Mouse (Mus musculus): ENCODE measurements around the gene Kcnq1.

The Kcnq1 gene

DNA sequence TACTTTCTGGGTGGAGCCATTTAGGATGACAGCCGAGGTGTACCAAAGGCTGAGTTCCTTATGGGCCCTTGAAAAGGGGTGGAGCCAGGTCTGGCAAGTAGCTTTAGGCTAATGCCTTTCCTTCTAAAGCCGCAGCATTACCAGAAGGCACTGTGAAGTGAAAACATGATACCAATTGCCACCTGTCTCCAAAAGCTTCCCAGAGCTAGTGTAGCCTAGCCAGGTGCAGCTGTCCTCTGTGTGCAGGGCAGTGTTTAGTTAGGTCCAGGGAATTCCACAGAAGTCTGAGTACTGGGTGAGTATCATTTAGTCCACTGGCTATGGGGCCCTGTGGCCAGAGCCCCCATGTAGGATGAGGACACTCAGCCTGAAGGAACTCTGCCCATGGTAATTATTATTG is 30.0 kb downstream of the Kcnq1 start:
- DNase-seq (ENCODE audit: low spot score in 2 of 2), result no peak

DNA sequence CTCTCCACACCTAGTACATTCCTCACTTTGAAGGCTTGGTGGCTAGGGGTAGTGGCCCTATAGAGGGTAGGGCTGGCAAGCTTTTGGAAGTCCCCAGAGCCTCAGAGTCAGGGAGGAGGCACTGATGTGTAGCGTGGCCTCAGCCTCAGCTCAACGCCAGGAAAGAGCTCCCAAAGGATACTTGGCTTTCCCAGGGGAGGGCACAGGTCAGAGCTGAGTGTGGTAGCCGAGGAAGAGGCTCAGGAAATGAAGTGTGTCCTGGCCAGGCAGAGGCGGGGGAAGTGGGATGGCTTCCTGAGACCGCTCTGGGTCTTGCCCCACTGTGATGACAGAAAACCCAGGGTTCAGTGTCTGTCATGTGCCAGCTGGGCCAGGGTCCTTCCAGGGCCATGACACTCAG is 30.4 kb downstream of the Kcnq1 start:
- no peak for DNase-seq (ENCODE audit: low spot score in 2 of 2)

DNA sequence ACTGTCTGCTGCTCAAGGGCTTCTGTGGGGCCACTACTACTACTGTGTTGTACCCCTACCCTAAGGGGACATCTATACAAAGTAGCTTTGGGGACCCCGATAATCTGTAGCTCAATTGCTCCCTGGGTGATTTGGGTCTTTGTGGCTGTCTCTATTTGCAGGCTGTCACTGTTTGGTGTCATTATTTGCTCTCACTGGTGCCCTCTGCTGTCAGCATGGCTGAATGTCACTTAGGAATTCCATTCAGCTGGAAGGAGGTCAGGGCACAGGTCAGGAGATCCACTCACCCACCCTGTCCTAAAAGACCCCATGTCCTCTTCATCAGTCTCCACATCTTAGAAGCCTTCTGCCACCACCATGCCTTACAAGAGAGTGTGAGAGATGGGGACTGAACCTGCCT is 32.6 kb downstream of the Kcnq1 start:
- DNase-seq (ENCODE audit: low spot score in 2 of 2), result peak in 1 of 2 experiments; percentile 21

DNA sequence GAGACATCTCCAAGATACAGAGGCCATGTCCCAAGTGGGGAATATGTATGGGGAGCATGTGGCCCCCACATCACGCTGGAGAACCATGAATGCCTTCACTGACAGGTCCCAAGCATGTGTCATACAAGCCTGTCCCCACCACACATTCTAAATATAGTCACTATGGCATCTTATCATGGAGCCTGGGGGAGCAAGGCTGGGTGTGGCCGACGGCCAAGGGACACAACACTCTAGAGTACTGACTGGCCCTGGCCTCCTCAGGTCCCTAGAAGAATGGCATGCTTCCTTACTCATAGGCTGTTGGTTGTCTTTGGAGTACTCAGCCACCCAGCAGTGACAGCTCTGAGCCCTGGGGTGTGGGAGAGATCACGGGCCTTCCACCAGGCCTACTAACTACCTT is 33.8 kb downstream of the Kcnq1 start:
- DNase-seq (ENCODE audit: low spot score in 2 of 2), result no peak

- DNase-seq (ENCODE audit: low spot score in 2 of 2), result no peak
Observed at GRCm38 (mm10) chr7:143142680-143143079, 36.5 kb downstream of the Kcnq1 start.

- no peak for DNase-seq (ENCODE audit: low spot score in 2 of 2)
Observed at GRCm38 (mm10) chr7:143147015-143147414, 40.9 kb downstream of the Kcnq1 start.

DNA sequence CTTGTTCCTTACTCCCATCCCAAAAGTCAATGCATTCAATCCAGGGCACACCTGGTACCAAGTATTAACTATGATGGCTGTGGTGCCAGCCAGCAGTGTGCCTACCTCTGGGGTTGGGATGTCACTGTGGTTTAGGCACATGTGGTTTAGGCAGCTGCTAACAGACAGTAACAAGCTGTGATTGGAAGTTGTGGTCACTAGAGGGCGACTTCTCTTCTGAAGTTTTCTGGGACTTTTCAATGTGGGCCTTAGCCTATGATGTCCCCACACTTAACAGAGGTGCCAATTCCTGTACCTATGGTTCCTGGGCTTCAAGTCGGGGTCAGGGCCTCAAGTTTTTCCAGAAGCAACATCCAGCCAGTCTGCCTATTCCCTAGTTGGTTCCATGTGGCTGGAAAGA is 45.0 kb downstream of the Kcnq1 start:
- DNase-seq (ENCODE audit: low spot score in 2 of 2), result no peak

DNA sequence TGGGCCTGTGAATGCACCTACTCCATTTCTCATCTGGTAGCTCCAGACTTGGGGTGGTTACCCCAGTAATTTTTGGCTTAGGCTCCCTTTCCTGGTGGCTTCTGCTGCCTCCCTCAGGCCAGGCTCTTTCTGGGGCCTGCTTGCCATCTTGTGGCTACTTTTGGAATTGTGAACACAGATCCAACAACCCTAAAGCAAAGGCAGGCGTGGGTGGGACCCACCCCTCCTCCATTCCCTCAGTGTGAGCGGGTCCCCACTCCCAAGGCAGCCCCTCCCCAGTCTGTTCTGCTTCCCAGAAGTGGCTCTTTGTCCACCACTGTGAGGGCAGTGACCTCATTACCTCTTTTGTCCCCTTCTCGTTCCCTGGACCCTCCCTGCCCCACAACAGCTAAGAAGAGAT is 46.2 kb downstream of the Kcnq1 start:
- DNase-seq (ENCODE audit: low spot score in 2 of 2), result no peak

- DNase-seq (ENCODE audit: low spot score in 2 of 2), result peak; percentile 38 to 59
Observed at GRCm38 (mm10) chr7:143153915-143154373, 47.8 kb downstream of the Kcnq1 start.

- DNase-seq (ENCODE audit: low spot score in 2 of 2), result no peak
Observed at GRCm38 (mm10) chr7:143154458-143154871, 48.3 kb downstream of the Kcnq1 start.

- no peak for DNase-seq (ENCODE audit: low spot score in 2 of 2)
Observed at GRCm38 (mm10) chr7:143155257-143155656, 49.1 kb downstream of the Kcnq1 start.

GRCm38 (mm10) chr7:143158690-143159425 is 52.7 kb downstream of the Kcnq1 start:
- no peak for DNase-seq (ENCODE audit: low spot score in 2 of 2)

- no peak for DNase-seq (ENCODE audit: low spot score in 2 of 2)
Observed at GRCm38 (mm10) chr7:143159446-143159845, 53.3 kb downstream of the Kcnq1 start.

- DNase-seq (ENCODE audit: low spot score in 2 of 2), result no peak
Observed at GRCm38 (mm10) chr7:143160057-143160456, 53.9 kb downstream of the Kcnq1 start.

DNA sequence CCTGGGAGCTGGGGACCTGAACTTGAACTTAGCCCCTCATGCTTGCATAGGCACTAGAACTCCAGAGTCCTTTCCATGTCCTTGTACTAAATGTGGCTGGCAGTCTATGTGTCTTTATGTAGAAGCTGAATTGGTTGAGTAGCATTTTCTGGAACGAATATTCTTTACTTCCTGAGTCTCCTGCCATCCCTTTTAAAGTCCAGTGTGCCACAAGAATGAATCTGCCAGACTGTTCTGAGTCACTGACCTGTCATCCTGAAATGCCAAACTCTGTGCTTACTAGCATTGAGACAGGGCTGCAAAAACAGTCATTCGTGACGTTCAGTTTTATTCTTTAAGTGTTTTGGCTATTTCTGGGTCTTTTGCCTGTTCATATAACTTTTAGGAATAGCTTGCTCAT is 55.9 kb downstream of the Kcnq1 start:
- DNase-seq (ENCODE audit: low spot score in 2 of 2), result no peak

- no peak for DNase-seq (ENCODE audit: low spot score in 2 of 2)
Observed at GRCm38 (mm10) chr7:143164074-143164473, 57.9 kb downstream of the Kcnq1 start.

GRCm38 (mm10) chr7:143165687-143166265 is 59.6 kb downstream of the Kcnq1 start:
- DNase-seq (ENCODE audit: low spot score in 2 of 2), result no peak

GRCm38 (mm10) chr7:143167275-143167674 is 61.1 kb downstream of the Kcnq1 start:
- DNase-seq (ENCODE audit: low spot score in 2 of 2), result no peak

DNA sequence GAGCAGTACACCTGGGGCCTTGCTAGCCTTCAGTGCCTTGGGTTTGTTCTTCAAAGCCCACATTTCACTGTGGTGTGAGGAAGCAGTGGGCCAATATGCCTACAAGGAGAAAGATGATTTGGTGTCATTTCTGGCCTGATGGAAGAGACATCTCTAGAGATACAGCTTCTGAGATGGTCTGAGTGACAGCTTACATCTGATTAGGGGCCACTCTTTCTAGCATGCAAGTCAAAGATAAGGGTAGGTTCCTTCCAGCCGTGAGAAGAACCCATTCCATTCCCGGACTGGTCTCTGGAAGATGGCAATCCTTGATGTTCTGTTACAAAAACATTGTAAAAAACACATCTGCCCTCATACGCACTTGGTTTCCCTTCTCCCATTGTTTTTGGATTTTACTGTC is 63.2 kb downstream of the Kcnq1 start:
- DNase-seq (ENCODE audit: low spot score in 2 of 2), result no peak

- DNase-seq (ENCODE audit: low spot score in 2 of 2), result no peak
Observed at GRCm38 (mm10) chr7:143172914-143173547, 66.9 kb downstream of the Kcnq1 start.

DNA sequence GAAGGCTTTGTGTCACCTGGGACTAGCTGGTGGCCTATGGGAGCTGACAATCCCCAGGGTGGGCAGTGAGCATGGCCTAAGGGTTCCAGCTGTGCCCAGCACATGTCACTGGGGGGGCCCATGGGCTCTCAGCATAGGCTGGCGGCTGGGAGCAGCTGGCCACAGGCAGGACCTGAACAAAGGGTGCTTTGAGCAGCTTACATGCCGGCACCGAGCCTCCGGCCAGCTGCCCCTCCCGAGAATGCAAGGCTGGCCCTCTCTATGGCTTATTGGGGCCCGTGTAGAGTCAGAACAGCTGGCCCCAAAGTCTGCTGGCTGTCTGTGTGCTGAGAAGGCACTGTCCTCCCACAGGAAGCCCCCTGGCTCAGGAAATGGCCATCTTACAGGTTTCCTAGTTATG is 68.5 kb downstream of the Kcnq1 start:
- no peak for DNase-seq (ENCODE audit: low spot score in 2 of 2)

GRCm38 (mm10) chr7:143178831-143179230 is 72.7 kb downstream of the Kcnq1 start:
- no peak for DNase-seq (ENCODE audit: low spot score in 2 of 2)

GRCm38 (mm10) chr7:143180761-143181160 is 74.6 kb downstream of the Kcnq1 start:
- no peak for DNase-seq (ENCODE audit: low spot score in 2 of 2)

Data from spleen, postnatal 14 days (tissue).